Mouse (Mus musculus): ENCODE data around the gene 1700067P10Rik. TPM values are rescaled to one million over a fixed set of nuclear protein-coding genes. Genes with fewer than 3 reads are reported as not detected.

Gene 1700067P10Rik
- total RNA-seq (2021) = not detected
- long read RNA-seq, experiment 1 = 0 reads
- long read RNA-seq, experiment 2 = 0 reads

- no peak for DNase-seq (ENCODE audit: low spot score in 2 of 2)
Observed at GRCm38 (mm10) chr17:48089019-48089418, at the start of gene 1700067P10Rik. Gene 1700067P10Rik, plus strand, starts transcription at chr17:48089319.

GRCm38 (mm10) chr17:48041351-48042287 is 47.5 kb upstream of the 1700067P10Rik start:
- DNase-seq (ENCODE audit: low spot score in 2 of 2) = peak; percentile 41 to 46

GRCm38 (mm10) chr17:48043154-48043880 is 45.8 kb upstream of the 1700067P10Rik start:
- DNase-seq (ENCODE audit: low spot score in 2 of 2) = no peak

GRCm38 (mm10) chr17:48045631-48046030 is 43.5 kb upstream of the 1700067P10Rik start:
- peak; percentile 81 to 84 for DNase-seq (ENCODE audit: low spot score in 2 of 2)

GRCm38 (mm10) chr17:48051638-48052337 is 37.3 kb upstream of the 1700067P10Rik start:
- no peak for DNase-seq (ENCODE audit: low spot score in 2 of 2)

GRCm38 (mm10) chr17:48052338-48053067 is 36.6 kb upstream of the 1700067P10Rik start:
- DNase-seq (ENCODE audit: low spot score in 2 of 2) = no peak

GRCm38 (mm10) chr17:48053646-48054045 is 35.5 kb upstream of the 1700067P10Rik start:
- DNase-seq (ENCODE audit: low spot score in 2 of 2) = no peak

GRCm38 (mm10) chr17:48055076-48055816 is 33.9 kb upstream of the 1700067P10Rik start:
- no peak for DNase-seq (ENCODE audit: low spot score in 2 of 2)

GRCm38 (mm10) chr17:48057382-48057781 is 31.7 kb upstream of the 1700067P10Rik start:
- no peak for DNase-seq (ENCODE audit: low spot score in 2 of 2)

- DNase-seq (ENCODE audit: low spot score in 2 of 2) = no peak
Observed at GRCm38 (mm10) chr17:48064196-48064843, 24.8 kb upstream of the 1700067P10Rik start.

- DNase-seq (ENCODE audit: low spot score in 2 of 2) = no peak
Observed at GRCm38 (mm10) chr17:48065081-48065501, 24.0 kb upstream of the 1700067P10Rik start.

GRCm38 (mm10) chr17:48067083-48067614 is 22.0 kb upstream of the 1700067P10Rik start:
- no peak for DNase-seq (ENCODE audit: low spot score in 2 of 2)

- DNase-seq (ENCODE audit: low spot score in 2 of 2) = no peak
Observed at GRCm38 (mm10) chr17:48067729-48068128, 21.4 kb upstream of the 1700067P10Rik start.

- no peak for DNase-seq (ENCODE audit: low spot score in 2 of 2)
Observed at GRCm38 (mm10) chr17:48080626-48081025, 8.5 kb upstream of the 1700067P10Rik start.

GRCm38 (mm10) chr17:48089446-48089845 is 327 bp downstream of the 1700067P10Rik start:
- no peak for DNase-seq (ENCODE audit: low spot score in 2 of 2)

- DNase-seq (ENCODE audit: low spot score in 2 of 2) = no peak
Observed at GRCm38 (mm10) chr17:48090305-48090704, 1.2 kb downstream of the 1700067P10Rik start.

- DNase-seq (ENCODE audit: low spot score in 2 of 2) = no peak
Observed at GRCm38 (mm10) chr17:48093286-48093817, 4.2 kb downstream of the 1700067P10Rik start.

- DNase-seq (ENCODE audit: low spot score in 2 of 2) = no peak
Observed at GRCm38 (mm10) chr17:48094820-48095680, 5.9 kb downstream of the 1700067P10Rik start.

Measured in adrenal gland, adult 18-20 months (tissue).